Mouse (Mus musculus) hindbrain, embryonic 11.5 days (tissue): ENCODE measurements at regions not wholly inside any gene's neighbourhood (a gene's known extent, or its start where the extent isn't known, plus 50 kb on each side); places are given as distances from the start of the nearest gene placed in this dataset.

ENCODE experiments used
- ATAC-seq: fragments of 200-750 bp; cut with Nextera tagmentation; 2 replicates; pipeline ENCODE4 v1.8.0; 2017; ENCODE audit warnings: mild to moderate bottlenecking, moderate TSS enrichment, moderate library complexity; ENCODE audit not compliant: low FRiP score
- DNase-seq: peaks from one replicate; pipeline ENCODE4 v3.0.0-alpha.2; 2015; ENCODE audit warnings: low spot score
- H3K27ac ChIP-seq: fragments of 300-500 bp; sonication (generic); 2 replicates; pipeline ENCODE4 v1.5.1; 2014; ENCODE audit warnings: mild to moderate bottlenecking, low read depth, low read length
- H3K27me3 ChIP-seq: fragments of 300-500 bp; sonication (generic); 2 replicates; pipeline ENCODE4 v1.6.1; 2014; ENCODE audit warnings: mild to moderate bottlenecking, low read length, moderate library complexity, mixed read lengths; ENCODE audit not compliant: control insufficient read depth, insufficient read depth
- H3K36me3 ChIP-seq: fragments of 300-500 bp; sonication (generic); 2 replicates; pipeline ENCODE4 v1.6.1; 2014; ENCODE audit warnings: mild to moderate bottlenecking, low read length, moderate library complexity, mixed read lengths; ENCODE audit not compliant: control insufficient read depth, insufficient read depth
- H3K4me1 ChIP-seq: fragments of 300-500 bp; sonication (generic); replicated peaks from 2 replicates; pipeline ENCODE4 v1.6.1; 2014; ENCODE audit warnings: low read length, mixed read lengths; ENCODE audit not compliant: control insufficient read depth, insufficient read depth
- H3K4me2 ChIP-seq: fragments of 300-500 bp; sonication (generic); replicated peaks from 2 replicates; pipeline ENCODE4 v1.6.1; 2014; ENCODE audit warnings: mild to moderate bottlenecking, low read depth, low read length
- H3K4me3 ChIP-seq: fragments of 300-500 bp; sonication (generic); 2 replicates; pipeline ENCODE4 v1.5.1; 2014; ENCODE audit warnings: low read depth, low read length
- H3K9ac ChIP-seq: fragments of 300-500 bp; sonication (generic); 2 replicates; pipeline ENCODE4 v1.6.1; 2014; ENCODE audit warnings: low read depth, low read length
- H3K9me3 ChIP-seq: fragments of 300-500 bp; sonication (generic); 2 replicates; pipeline ENCODE4 v1.6.1; 2016; ENCODE audit warnings: low read length; ENCODE audit not compliant: control insufficient read depth
- WGBS: fragments of 180-500 bp; shearing (Covaris S2); extraction: QIAGEN DNeasy Blood & Tissue Kit; methylation state at CpG from one replicate; pipeline ENCODE4 v1.1.7; 2014; 5-methylcytosine and 5-hydroxymethylcytosine counted together

- WGBS = 87% methylated on average over 11 of the region's 11 CpGs
- ATAC-seq (no peak), DNase-seq (no peak)
- no peak overlapping the region for H3K4me2 ChIP-seq
- no peak overlapping the region for H3K9ac ChIP-seq
- no peaks in the 10 kb centered on the region for H3K4me1 ChIP-seq
- no peak overlapping the region for H3K27ac ChIP-seq
- H3K4me3 ChIP-seq = no peak overlapping the region
- no peaks in the 10 kb centered on the region for H3K27me3 ChIP-seq
- H3K36me3 ChIP-seq = no peaks in the 10 kb centered on the region
- no peaks in the 10 kb centered on the region for H3K9me3 ChIP-seq
Measured at GRCm38 (mm10) chr4:135057286-135057685, 63.2 kb upstream of the Runx3 start.

GRCm38 (mm10) chr4:135058895-135059294, 61.6 kb upstream of the Runx3 start:
- Histone ChIP-seq H3K27me3 (no peaks in the 10 kb centered on the region), H3K4me2 (no peak overlapping the region), H3K9me3 (no peaks in the 10 kb centered on the region), H3K9ac (no peak overlapping the region), H3K4me1 (no peaks in the 10 kb centered on the region), H3K36me3 (no peaks in the 10 kb centered on the region), H3K4me3 (no peak overlapping the region), H3K27ac (no peak overlapping the region)
- DNase-seq (no peak), ATAC-seq (no peak)
- WGBS = 68% methylated on average over 4 of the region's 4 CpGs

GRCm38 (mm10) chr4:135061030-135061743, 59.3 kb upstream of the Runx3 start:
- Histone ChIP-seq H3K9ac (no peak overlapping the region), H3K4me1 (no peaks in the 10 kb centered on the region), H3K9me3 (no peaks in the 10 kb centered on the region), H3K27me3 (no peaks in the 10 kb centered on the region), H3K4me3 (no peak overlapping the region), H3K36me3 (no peaks in the 10 kb centered on the region), H3K27ac (no peak overlapping the region), H3K4me2 (no peak overlapping the region)
- no peak for DNase-seq
- 62% methylated on average over 4 of the region's 4 CpGs for WGBS
- no peak for ATAC-seq

GRCm38 (mm10) chr4:135066766-135067479, 53.5 kb upstream of the Runx3 start:
- no peak overlapping the region for H3K9ac ChIP-seq
- H3K4me2 ChIP-seq = no peak overlapping the region
- no peak overlapping the region for H3K4me3 ChIP-seq

DNA sequence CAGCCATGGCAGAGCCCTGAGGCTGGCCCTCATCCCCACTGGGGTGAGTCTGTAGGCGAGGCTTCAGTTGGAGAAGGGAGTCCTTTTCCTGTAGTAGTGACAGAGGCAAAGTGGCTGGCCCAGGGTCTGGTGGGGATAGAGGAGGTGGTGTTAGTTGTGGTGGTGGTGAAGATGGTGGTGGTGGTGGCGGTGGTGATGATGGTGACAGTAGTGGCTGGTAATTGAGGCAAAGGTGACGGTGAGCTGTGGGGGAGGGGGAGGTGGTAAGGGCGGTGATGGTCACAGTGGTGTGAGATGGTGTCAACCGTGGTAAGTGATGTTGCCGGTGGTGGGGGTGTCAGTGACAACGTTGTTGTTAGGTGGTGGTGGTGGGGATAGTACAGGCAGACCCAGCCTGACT, 52.6 kb upstream of the Runx3 start:
- Histone ChIP-seq H3K9me3 (no peaks in the 10 kb centered on the region), H3K4me1 (no peaks in the 10 kb centered on the region), H3K9ac (no peak overlapping the region), H3K4me3 (no peak overlapping the region), H3K27me3 (0 out of 2 replicates have a peak, but pooled peaks cover 2% of the 10 kb centered on the region), H3K27ac (no peak overlapping the region), H3K4me2 (no peak overlapping the region), H3K36me3 (no peaks in the 10 kb centered on the region)
- DNase-seq = no peak
- no peak for ATAC-seq
- 84% methylated on average over 7 of the region's 7 CpGs for WGBS

More at GRCm38 (mm10) chr4:135066766-135067479, 53.5 kb upstream of the Runx3 start:
- Histone ChIP-seq H3K4me1 (no peaks in the 10 kb centered on the region), H3K27ac (no peak overlapping the region), H3K9me3 (no peaks in the 10 kb centered on the region), H3K36me3 (no peaks in the 10 kb centered on the region), H3K27me3 (0 out of 2 replicates have a peak, but pooled peaks cover 2% of the 10 kb centered on the region)
- 7% methylated on average over 19 of the region's 19 CpGs for WGBS
- ATAC-seq = peak; percentile 66
- DNase-seq = peak; percentile 93

GRCm38 (mm10) chr4:135069818-135070217, 50.6 kb upstream of the Runx3 start:
- no peak overlapping the region for H3K9ac ChIP-seq
- H3K4me2 ChIP-seq = no peak overlapping the region
- H3K4me3 ChIP-seq = no peak overlapping the region
- H3K27ac ChIP-seq = no peak overlapping the region
- H3K4me1 ChIP-seq = no peaks in the 10 kb centered on the region
- 0 out of 2 replicates have a peak, but pooled peaks cover 2% of the 10 kb centered on the region for H3K27me3 ChIP-seq
- no peaks in the 10 kb centered on the region for H3K36me3 ChIP-seq
- DNase-seq (no peak), ATAC-seq (no peak)
- WGBS = 71% methylated on average over 18 of the region's 18 CpGs
- no peaks in the 10 kb centered on the region for H3K9me3 ChIP-seq
